Mouse (Mus musculus) thymus, adult 18-20 months (tissue): Measurements from ENCODE around the gene Kmt2c.
"Not testable (repeated sequence)": the region's sequence is repeated elsewhere in the genome, so short reads cannot be mapped to it uniquely, and the experiment has no call there.

Experiments used
- DNase-seq, 2 experiments: peaks; one replicate each; pipeline ENCODE4 v3.0.0; 2022; ENCODE audit warnings: mixed read lengths in 2 of 2

Kmt2c gene

GRCm38 (mm10) chr5:25515767-25516166 is 17.2 kb upstream of the Kmt2c start, which contains the start of gene Cct8l1:
Cct8l1 (plus strand) TSS chr5:25516067.
- DNase-seq, result no peak

GRCm38 (mm10) chr5:25506041-25506440 is 7.5 kb upstream of the Kmt2c start:
- no peak for DNase-seq

DNA sequence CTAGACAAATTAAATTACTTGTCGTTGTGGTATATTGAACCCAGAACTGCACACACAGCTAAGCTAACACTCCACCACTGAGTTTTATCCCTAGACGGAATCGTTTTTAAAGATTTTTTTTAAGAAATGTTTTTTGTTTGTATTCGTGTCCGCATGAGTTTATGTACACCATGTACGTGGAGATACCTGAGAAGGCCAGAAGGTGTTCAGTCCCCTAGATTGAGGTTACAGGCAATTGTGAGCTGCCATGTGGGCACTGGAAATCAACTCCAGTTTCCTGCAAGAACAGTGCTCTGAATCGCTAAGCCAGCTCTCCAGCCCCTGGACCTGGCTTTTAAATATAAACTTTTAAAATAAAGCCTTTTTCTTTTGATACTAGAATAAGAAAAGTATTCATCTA is 2.1 kb upstream of the Kmt2c start:
- DNase-seq, result no peak

DNA sequence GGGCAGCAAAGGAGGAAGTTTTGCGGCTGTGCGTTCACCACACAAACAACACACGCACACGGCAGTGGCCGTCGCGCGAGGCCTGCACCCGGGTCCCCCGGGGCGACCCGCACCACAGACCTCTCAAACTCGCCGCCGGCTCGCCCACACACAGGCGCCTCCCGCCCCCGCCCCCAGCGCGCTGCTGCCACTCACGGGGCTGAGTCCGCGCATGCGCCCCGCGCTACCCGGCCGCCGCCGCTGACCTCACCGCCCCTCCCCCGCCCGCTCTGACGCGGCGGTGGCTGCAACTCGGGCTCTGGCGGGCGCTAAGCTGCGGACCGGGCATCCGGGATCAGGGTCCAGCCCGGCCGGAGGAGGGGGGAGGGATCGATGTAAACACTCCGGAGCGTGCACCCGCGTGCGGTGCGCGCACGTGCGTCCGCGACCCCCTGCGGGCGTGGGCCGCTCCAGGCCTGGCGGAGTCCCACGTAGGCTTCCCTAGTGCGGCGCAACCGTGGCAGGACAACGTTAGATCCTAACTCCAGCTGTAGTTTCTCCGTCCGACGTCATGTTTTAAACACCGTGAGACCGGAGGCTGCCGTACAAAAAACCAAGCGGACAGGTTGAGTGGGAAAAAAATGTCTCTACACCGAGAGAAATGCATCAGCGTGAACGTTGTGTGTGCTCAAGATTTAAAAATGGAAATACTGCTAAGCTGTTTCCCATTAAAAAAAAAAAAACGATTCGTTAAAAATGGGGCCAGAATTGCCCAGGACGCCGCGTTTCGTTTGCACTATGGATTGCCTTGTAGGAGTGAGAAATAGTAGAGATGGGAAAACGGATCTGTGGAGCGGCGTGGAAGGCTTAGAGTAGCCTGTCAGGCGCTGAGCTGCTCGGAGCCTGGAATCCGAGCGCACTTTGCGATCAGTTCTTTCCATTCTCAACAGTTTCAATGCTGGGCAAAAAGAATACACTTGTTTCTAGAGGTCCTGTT is 1.1 kb upstream of the Kmt2c start:
- DNase-seq, result peak; percentile 88

DNA sequence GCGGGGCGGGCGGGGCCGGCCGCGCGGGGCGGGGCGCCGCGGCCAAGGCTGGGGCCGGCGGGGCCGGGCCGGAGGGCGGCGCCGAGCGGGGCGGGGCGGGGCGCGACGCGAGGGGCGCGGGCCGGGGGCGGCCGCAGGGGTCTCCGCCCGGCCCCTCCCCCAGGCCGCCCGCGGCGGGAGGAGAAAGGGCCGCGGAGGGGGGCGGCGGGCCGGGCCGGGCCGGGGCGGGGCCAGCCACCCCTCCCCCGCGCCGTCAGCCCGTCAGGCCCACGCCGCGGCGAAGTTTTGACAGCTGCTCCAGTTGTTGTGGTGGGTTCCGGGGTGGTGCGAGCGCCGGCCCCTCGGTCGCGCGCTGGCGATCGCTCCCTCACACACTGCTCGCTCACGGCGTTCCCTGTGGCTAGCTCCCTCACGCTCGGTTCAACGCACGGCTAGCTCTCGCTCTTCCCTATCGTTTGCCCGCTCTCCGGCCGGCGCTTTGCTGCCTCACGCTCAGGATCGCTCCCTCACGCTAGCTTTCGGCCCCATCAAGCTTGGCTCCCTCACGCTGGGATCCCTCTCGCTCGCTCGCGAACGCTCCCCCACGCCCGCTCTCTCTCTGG is 339 bp upstream of the Kmt2c start:
- peak; percentile 67 to 73 for DNase-seq

GRCm38 (mm10) chr5:25497720-25498345 is 750 bp downstream of the Kmt2c start:
- DNase-seq, result peak; percentile 28 to 31

- no peak for DNase-seq
Observed at GRCm38 (mm10) chr5:25497369-25497719, 1.2 kb downstream of the Kmt2c start.

- no peak for DNase-seq
Observed at GRCm38 (mm10) chr5:25496652-25497051, 1.9 kb downstream of the Kmt2c start.

GRCm38 (mm10) chr5:25478863-25479262 is 19.7 kb downstream of the Kmt2c start:
- DNase-seq, result no peak

GRCm38 (mm10) chr5:25475789-25476188 is 22.8 kb downstream of the Kmt2c start:
- DNase-seq, result no peak

GRCm38 (mm10) chr5:25472070-25472469 is 26.5 kb downstream of the Kmt2c start:
- no peak for DNase-seq

GRCm38 (mm10) chr5:25461956-25462355 is 36.6 kb downstream of the Kmt2c start:
- DNase-seq, result no peak

DNA sequence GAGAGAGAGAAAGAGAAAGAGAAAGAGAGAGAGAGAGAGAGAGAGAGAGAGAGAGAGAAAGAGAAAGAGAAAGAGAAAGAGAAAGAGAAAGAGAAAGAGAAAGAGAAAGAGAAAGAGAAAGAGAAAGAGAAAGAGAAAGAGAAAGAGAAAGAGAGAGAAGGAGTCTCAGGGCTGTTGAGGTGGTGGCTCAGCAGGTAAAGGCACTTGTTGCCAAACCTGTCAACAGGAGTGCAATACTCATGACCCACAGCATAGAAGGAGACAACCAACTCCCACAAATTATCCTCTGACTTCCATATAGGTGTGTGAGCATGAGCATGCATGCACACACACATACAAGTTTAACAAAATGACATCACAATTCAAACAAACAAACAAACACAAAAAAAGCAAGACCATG is 43.2 kb downstream of the Kmt2c start:
- not testable (repeated sequence) for DNase-seq

DNA sequence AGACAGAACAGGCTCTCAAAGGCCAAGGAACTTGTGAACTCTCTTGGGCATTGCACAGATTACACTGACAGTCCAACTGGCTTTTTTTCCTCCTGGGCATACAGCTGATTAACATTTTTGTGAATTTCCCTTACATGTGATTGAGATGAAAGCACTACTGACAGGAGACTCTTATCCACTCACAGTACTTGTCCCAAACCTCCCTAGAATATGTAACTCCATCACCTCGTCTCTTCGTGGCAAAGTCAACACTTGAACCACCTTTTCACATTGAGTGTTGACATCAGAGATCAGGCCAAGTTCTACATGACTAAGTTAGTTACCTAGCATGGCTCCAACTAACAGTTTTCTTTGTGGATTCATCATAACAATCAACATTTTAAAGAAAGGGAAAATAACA is 45.9 kb downstream of the Kmt2c start:
- no peak for DNase-seq

- no peak for DNase-seq
Observed at GRCm38 (mm10) chr5:25437508-25437907, 61.1 kb downstream of the Kmt2c start.

DNA sequence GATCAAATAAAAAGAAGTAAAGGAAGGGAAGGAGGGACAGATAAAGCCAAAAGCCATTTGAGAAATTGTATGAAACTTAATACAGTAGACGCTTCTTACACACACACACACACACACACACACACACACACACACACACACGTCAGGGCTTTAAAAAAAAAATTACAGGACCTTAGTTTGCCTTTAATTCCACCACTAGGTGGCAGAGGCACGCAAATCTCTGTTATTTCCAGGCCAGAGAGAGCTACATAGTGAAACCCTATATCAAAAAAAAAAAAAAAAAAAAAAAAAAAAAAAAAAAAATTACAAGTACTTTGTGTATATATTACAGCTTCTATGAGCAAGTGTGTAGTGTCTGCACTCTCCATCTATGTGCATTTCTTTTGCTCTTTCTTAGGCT is 62.5 kb downstream of the Kmt2c start:
- no peak for DNase-seq

- no peak for DNase-seq
Observed at GRCm38 (mm10) chr5:25422576-25422975, 76.0 kb downstream of the Kmt2c start.

GRCm38 (mm10) chr5:25420601-25421000 is 78.0 kb downstream of the Kmt2c start:
- peak; percentile 6 to 20 for DNase-seq

DNA sequence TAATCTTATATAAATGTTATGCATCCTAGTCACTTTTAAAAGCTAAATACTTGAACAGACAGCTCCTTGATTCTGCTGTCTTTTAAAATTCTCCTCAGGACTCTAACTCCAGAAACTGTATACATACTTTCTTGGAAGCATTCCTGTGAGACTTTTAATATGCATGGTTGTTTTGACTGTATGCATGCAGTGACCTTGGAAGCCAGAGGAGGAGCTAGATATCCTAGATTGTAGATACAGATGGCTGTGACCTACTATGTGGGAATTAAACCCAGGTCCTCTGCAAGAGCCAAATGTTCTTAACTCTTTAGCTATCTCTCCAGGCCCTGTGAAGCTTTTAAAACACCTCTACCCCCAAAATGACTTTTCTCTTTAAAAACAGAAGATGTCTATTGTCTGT is 83.2 kb downstream of the Kmt2c start:
- DNase-seq, result no peak

GRCm38 (mm10) chr5:25396727-25397126 is 101.9 kb downstream of the Kmt2c start:
- DNase-seq, result no peak

DNA sequence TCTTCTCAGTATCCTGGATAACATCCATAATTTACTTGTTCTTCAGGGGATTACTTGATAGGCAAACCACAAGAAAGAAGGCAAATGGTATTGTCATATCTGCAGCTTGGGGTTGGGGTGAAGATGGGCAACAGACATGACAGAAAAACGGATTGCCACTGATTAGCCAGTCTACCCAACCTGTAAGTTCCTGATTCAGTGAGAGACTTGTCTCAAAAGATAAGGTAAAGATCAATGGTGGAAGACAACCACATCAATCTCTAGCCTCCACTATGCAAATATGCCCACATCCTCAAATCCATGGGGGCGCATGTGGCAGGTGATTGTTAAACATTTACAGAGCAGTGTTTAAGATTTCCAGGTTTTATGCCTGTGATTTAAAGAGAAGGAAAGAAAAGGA is 105.9 kb downstream of the Kmt2c start:
- DNase-seq, result no peak

DNA sequence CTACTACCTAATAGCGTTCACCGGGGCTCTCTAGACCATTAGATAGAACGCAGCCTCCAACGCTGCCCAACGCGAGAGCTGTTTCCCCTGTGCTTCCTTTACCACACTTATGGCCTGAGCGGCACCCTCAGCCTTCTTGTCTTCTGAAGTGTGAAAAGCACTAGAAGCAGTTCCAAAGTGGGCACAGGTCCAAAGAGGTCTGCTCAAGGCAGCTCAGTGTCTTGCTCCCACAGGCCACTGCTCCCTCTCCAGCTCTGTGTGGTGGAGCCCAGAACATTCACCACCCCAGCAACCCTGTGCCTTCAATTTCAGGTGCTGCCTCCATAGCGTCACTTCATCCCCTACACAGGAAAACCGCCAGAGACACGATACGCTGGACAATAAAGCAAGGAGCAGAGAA is 115.0 kb downstream of the Kmt2c start:
- DNase-seq, result no peak

DNA sequence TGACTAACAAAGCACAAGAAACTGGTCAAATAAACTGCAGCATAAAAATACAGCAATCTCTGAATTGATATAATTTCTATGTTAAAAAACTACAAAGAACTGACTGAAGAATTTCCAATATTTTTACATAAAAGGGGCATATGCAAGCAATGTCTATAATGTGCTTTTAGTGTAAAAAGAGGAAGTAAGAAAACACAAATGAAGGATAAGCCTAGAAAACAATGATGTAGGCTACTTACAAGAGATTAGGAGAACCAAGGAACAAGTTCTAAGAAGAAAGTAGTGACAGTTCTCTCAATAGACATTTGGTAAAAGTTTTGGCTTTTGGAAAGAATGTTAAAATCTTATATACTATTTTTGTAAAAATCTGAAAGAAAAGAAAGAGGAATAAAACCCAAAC is 119.4 kb downstream of the Kmt2c start:
- no peak for DNase-seq

GRCm38 (mm10) chr5:25368420-25368819 is 130.2 kb downstream of the Kmt2c start:
- DNase-seq, result no peak
